Comparison of ENCODE assay signal across 8 mouse cellular contexts in the genomic region with DNA sequence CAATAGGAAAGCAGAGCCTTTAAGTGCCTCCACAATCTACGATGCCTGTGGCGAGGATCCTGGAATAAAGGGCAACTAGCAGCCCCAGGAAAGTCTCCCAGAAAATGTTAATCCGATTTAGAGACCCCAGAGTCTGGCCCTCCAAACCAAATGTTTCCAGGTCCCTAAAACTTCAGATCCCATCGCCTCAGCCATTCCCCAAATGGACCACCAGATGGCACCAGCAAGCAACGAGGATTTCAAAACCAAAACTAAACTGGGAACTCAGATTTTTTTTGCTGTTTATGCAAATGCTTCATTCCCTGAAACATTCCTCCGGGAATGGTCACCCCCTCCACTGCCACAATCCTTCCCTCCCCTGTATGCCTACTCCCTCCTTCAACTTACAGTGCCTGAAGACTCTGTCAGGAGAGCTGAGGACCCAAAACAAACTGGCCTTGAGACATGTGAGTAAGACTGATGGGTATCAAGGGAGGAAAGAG. TPM values are rescaled to one million over a fixed set of nuclear protein-coding genes. Genes with fewer than 3 reads are reported as not detected.
A peak's percentile ranks its signal among the peaks of the same experiment; 100 is the strongest.
DNase-seq lines count a peak whose midpoint lies in the region; ATAC-seq lines count a peak whose summit lies in the region.

A gene (plus strand): TSS at position 51 of the 482 bp plus-strand sequence.

- no peak for ATAC-seq in CD4-positive, CD25-positive, alpha-beta regulatory T cell, adult 4 months
- peak; percentile 24; the same call in 1 of the 2 replicates for ATAC-seq in intestine, embryonic 15.5 days

- H3K9me3 ChIP-seq in intestine, embryonic 15.5 days = no peaks in the 10 kb centered on the region
- no peaks in the 10 kb centered on the region for H3K9me3 ChIP-seq in midbrain, embryonic 10.5 days (replicated peaks)

- WGBS in intestine, embryonic 15.5 days = 6% methylated on average over 6 of the region's 6 CpGs
- WGBS in midbrain, embryonic 10.5 days = 12% methylated on average over 6 of the region's 6 CpGs

- peak; percentile 67 for DNase-seq in CD4-positive, CD25-positive, alpha-beta regulatory T cell, adult 2 months (ENCODE audit: low read depth, low spot score)
- peak; percentile 42 to 67 for DNase-seq in cerebellum, postnatal 36 days
- DNase-seq in gonadal fat pad, adult 2 months (ENCODE audit: low read depth) = no peak
- peak; percentile 36 for DNase-seq in left cerebral cortex, postnatal 4 days
- DNase-seq in midbrain, embryonic 10.5 days (ENCODE audit: low spot score) = peak; percentile 32
- DNase-seq in skeletal muscle tissue, adult 2 months (ENCODE audit: low read depth, low spot score) = peak; percentile 36

- H3K36me3 ChIP-seq in intestine, embryonic 15.5 days = no peaks in the 10 kb centered on the region
- no peaks in the 10 kb centered on the region for H3K36me3 ChIP-seq in midbrain, embryonic 10.5 days

- H3K27me3 ChIP-seq in intestine, embryonic 15.5 days (replicated peaks) = no peaks in the 10 kb centered on the region
- no peaks in the 10 kb centered on the region for H3K27me3 ChIP-seq in midbrain, embryonic 10.5 days (ENCODE audit: low read depth, poor library complexity, severe bottlenecking)

- intact Hi-C loops in left cerebral cortex, postnatal 4 days (cut with DNase I) = no loop called here

- peaks cover 2% of the 10 kb centered on the region; the same call in 1 of the 2 replicates for H3K4me1 ChIP-seq in intestine, embryonic 15.5 days (replicated peaks)
- peaks cover 5% of the 10 kb centered on the region; the same call in 1 of the 2 replicates for H3K4me1 ChIP-seq in midbrain, embryonic 10.5 days

- H3K9ac ChIP-seq in intestine, embryonic 15.5 days = no peak within 1 kb of the TSS

- 0 out of 2 replicates have a peak within 1 kb of the TSS, but pooled peaks have one; percentile 19 for H3K4me3 ChIP-seq in intestine, embryonic 15.5 days (replicated peaks)
- H3K4me3 ChIP-seq in midbrain, embryonic 10.5 days = no peak within 1 kb of the TSS

- peak within 1 kb of the TSS; percentile 54 for H3K4me2 ChIP-seq in intestine, embryonic 15.5 days (replicated peaks)

- H3K27ac ChIP-seq in intestine, embryonic 15.5 days = no peak within 1 kb of the TSS
- no peak within 1 kb of the TSS for H3K27ac ChIP-seq in midbrain, embryonic 10.5 days (replicated peaks)

RNA-seq across cellular contexts. Expression of the gene that starts here (rescaled TPM):
- polyA plus RNA-seq in CD4-positive, CD25-positive, alpha-beta regulatory T cell, adult 4 months (2017; shearing (Covaris generic)) = under 1 TPM; 0.19 to 0.39 TPM
- polyA plus RNA-seq in gonadal fat pad, adult 2 months (2012; rRNA removed) = 39.6 and 67.0 TPM in 2 replicates
- polyA plus RNA-seq in intestine, embryonic 15.5 days (2015; fragmentation: Nextera tagmentation; extraction: Ambion mirVana) = 3.6 and 4.0 TPM in 2 replicates
- under 1 TPM; 0.38 to 0.62 TPM for total RNA-seq in left cerebral cortex, postnatal 4 days (2021)
- 0.06 and 0.12 TPM in 2 replicates for polyA plus RNA-seq in midbrain, embryonic 10.5 days (2016; fragmentation: Nextera tagmentation; extraction: Ambion mirVana)

Comparison
In these comparisons a context has a peak if more than half of its experiments do, and no peak if none do; other contexts are left out.
1. Peak in DNase-seq in left cerebral cortex, postnatal 4 days; RNA of the gene not detected or under 1 TPM.
2. Peak in DNase-seq in midbrain, embryonic 10.5 days; RNA of the gene not detected or under 1 TPM.